Mouse (Mus musculus) frontal cortex, postnatal 36 days (tissue): ENCODE results near the gene Kalrn.

ENCODE experiments used
- DNase-seq, 2 experiments: peaks; one replicate each; pipeline ENCODE4 v3.0.0; 2022; ENCODE audit warnings: low spot score in 2 of 2

Gene Kalrn

GRCm38 (mm10) chr16:34192959-34193842, 380.1 kb downstream of the Kalrn start:
- DNase-seq, result no peak

- DNase-seq, result no peak
Observed at GRCm38 (mm10) chr16:34184721-34185120, 388.6 kb downstream of the Kalrn start.

DNA sequence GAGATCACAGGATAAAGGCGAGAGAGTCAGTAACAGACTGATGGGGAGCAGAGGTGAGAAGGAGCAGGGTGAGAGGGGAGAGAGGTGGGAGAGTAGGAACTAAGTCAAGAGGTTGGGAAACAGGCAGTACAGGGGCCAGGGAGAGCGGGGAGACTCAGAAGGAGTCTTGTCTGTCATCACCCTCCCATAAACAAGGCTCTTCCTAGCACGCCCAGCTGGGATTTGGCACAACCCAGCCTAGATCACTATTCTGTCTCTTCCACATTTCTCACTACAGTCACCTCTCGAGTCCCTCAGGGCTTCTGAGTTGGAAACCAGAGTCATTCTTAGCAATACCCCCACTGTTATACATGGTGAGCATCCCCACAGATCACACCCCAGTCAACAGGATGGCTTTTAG, 390.1 kb downstream of the Kalrn start:
- DNase-seq, result no peak

DNA sequence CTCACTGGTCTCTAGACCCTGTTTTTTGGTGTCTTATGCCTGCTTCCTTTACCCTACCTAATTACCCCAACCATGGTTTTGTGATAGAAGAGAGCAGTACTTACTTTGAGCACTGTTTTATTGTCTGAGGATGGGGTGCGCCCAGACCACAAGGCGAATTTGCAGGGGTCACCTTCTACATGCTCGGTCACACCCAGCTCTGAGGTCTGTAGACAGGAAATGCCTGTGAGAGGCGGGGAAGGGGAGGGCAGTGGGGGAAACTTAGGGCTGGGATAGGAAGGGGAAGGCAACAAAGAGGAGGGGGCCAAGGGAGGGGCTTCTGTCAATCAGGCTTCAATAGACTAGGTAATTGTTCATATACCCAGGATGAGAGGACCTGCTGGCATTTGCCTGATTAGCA, 397.7 kb downstream of the Kalrn start:
- no peak for DNase-seq

GRCm38 (mm10) chr16:34172572-34173181, 400.7 kb downstream of the Kalrn start:
- peak; percentile 70 to 79 for DNase-seq

GRCm38 (mm10) chr16:34167042-34167441, 406.3 kb downstream of the Kalrn start:
- DNase-seq, result no peak

DNA sequence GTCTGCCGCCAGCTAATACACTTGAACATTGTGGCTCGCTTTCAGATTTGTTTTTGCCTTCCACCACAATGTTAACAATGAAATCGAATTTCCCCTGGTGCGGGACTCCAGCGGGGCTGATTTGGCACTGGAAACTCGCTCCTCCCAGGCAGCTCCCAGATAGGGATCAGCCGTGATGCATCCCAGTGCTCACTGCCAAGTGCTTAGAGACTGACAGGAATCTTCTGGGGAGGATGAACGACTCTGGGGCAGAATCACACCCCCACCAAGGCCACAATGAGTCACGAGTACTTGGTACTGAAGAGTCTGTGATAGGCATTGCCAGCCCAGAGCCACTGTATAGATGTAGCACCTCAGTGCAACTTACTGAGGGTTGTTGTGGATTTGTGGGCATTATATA, 410.2 kb downstream of the Kalrn start:
- no peak for DNase-seq

DNA sequence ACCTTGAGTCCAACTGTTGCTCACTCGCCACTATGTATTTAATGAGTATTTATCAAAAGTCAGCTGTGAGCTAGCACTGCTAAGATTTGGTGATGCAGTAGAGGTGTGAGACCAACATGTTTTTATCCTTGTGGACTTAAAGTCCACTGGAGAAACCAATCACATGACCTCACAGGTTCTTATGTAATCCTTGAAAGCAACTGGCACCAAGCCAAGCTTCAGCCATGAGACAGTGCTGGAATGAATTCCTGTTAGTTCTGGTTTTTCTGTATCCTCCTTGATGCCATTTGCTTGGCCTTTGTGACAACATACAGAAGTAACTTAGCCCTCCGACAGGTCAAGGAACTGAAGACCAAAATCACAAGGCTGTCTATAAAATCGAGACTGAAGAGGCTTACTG, 413.8 kb downstream of the Kalrn start:
- DNase-seq, result no peak

GRCm38 (mm10) chr16:34157386-34158135, 415.8 kb downstream of the Kalrn start:
- no peak for DNase-seq

GRCm38 (mm10) chr16:34155696-34156095, 417.6 kb downstream of the Kalrn start:
- DNase-seq, result no peak

DNA sequence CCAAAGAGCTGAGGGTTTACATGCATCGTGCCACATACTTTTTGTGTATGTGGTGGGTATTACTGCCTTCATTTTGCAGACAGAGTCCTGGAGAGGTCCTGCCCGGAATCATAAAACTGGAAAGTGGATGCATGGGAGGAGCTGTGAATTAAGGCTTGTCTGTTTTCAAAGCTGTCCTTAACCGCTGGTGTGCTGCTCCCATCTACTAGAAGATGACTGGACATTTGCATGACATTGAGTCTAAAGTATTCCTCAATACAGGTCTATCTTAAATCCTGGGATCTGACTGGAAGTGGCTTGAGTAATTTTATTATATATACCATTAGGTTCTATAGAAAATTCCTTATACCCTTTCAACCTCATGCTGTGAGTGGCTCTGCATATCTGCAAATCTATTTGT, 418.4 kb downstream of the Kalrn start:
- no peak for DNase-seq

- DNase-seq, result no peak
Observed at GRCm38 (mm10) chr16:34151528-34152071, 421.7 kb downstream of the Kalrn start.

GRCm38 (mm10) chr16:34141670-34142069, 431.7 kb downstream of the Kalrn start:
- DNase-seq, result no peak

- no peak for DNase-seq
Observed at GRCm38 (mm10) chr16:34135074-34135473, 438.3 kb downstream of the Kalrn start.

GRCm38 (mm10) chr16:34134628-34135027, 438.7 kb downstream of the Kalrn start:
- DNase-seq, result no peak

DNA sequence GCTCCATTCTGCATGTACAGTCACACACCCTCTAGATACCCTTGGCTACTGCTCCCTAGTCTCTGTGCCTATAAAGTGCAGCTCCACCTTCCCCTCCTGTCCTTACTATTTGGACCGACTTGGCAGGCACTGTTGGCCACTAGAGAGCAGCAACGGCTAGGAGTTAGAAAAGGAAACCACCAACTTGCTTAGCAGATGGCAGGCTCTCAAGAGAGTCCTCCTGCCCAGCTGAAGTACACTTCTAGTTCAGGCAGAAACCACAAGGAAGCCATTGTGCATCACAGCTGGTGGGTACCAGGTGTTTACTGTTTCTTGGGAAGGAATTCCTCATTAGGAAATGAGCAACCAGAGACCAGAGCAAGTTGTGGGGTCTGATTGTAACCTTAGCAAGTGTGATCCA, 447.7 kb downstream of the Kalrn start:
- peak; percentile 70 to 88 for DNase-seq

GRCm38 (mm10) chr16:34122486-34122885, 450.8 kb downstream of the Kalrn start:
- no peak for DNase-seq

- DNase-seq, result no peak
Observed at GRCm38 (mm10) chr16:34121288-34121687, 452.0 kb downstream of the Kalrn start.

GRCm38 (mm10) chr16:34120801-34121201, 452.5 kb downstream of the Kalrn start:
- peak; percentile 66 to 67 for DNase-seq

DNA sequence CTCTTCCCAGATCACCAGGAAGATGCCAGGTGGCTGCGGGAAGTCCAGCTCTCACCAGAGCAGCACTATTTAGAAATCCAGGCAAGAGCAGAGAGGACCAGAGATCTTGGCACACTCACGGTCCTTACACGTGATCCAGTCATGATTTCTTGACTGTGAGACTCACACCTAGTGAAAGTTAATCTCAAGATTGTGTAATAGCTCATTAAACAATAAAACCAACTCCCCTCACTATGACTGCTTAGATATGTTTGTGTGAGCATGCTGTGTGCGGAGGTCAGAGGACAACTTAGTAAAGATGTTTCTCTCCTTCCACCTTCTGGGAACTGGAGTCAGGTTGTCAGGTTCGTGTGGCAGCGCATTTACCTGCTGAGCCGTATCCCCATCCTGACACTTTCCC, 453.5 kb downstream of the Kalrn start:
- no peak for DNase-seq

DNA sequence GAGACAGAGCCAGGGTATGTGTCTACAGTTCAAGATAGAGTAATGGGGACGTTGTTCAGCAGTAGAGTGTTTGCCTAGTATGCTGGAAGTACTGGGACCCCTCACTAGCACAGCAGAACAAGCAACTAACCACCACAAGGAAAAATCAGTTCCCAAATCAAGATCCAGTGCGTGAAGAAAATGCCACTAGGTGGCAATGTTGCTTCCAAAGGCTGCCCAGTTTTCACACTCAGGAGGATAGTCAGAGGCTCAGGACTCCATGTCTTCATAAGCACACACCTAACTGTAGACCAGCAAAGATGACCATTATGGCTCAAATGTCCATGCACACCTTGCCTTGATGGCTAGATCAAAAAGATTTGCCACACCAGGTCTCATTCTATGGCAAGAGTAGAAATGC, 454.0 kb downstream of the Kalrn start:
- DNase-seq, result peak in 1 of 2 experiments; percentile 72

DNA sequence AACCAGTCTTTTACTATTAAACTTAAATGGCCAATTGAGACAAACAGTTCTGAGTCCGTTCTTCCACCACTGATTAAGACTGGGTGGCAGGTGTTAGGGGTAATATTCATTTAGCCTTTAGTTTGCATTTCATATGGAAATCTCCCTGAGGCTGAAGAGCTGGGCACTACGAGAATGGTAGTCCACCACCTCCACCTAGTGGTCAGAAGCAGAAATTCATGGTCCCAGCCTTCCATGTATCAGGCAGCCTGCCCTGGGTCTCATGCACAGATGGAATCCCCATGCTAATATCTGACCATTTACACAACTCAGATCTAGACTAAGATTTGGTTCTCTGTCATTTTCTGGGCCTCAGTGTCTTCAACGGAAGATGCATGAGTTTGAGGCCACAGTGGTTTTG, 458.7 kb downstream of the Kalrn start:
- DNase-seq, result peak; percentile 60 to 86
